Comparison of ENCODE assay signal across 8 mouse cellular contexts in the genomic region with DNA sequence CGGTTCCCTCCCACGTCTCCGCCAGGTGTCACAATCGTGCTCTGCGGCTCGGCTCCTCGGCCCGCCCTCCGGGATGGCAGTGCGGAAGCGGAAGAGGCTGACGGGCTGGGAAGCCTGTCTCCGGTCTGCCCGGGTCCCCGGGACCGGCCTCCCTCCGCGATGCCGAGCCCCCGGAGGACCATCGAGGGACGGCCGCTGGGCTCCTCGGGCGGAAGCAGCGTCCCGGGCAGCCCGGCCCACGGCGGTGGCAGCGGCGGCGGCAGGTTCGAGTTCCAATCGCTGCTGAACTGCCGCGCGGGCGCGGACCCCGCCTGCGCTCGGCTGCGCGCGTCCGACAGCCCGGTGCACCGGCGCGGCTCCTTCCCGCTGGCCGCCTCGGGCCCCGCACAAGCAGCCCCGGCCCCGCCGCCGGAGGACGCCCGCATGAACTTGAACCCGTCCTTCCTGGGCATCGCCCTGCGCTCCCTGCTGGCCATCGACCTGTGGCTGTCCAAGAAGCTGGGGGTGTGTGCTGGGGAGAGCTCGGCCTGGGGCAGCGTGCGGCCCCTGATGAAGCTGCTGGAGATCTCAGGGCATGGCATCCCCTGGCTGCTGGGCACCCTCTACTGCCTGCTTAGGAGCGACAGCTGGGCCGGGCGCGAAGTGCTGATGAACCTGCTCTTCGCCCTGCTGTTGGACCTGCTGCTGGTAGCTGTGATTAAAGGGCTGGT. TPM values are rescaled to one million over a fixed set of nuclear protein-coding genes. Genes with fewer than 3 reads are reported as not detected.
A peak's percentile ranks its signal among the peaks of the same experiment; 100 is the strongest.
DNase-seq lines count a peak whose midpoint lies in the region; ATAC-seq and TF ChIP-seq lines count a peak whose summit lies in the region.

A gene (plus strand): TSS at position 112 of the 710 bp plus-strand sequence.

- TF ChIP-seq POLR2A in CH12.LX (IDR thresholded peaks at IDR 0.05; ENCODE audit: low read depth, low read length) = peak; percentile 81

- dilution Hi-C loops in CH12.LX (cut with MboI; ENCODE audit: extremely low pct_ligation_motif_present, extremely low pct_unique_long_range_greater_than_20kb, low sequenced_read_pairs) = no loop called here

- ATAC-seq in forebrain, embryonic 13.5 days = peak; percentile 92
- ATAC-seq in heart, postnatal 0 days (ENCODE audit: insufficient read depth, low read depth) = peak; percentile 86
- peak; percentile 81 for ATAC-seq in liver, postnatal 0 days
- peak; percentile 95 for ATAC-seq in neural tube, embryonic 13.5 days (ENCODE audit: low read depth)

- in situ Hi-C loops in CH12.LX (cut with MboI; ENCODE audit: low pct_ligation_motif_present, low pct_unique_long_range_greater_than_20kb, low sequenced_read_pairs) = no loop called here

- peak within 1 kb of the TSS; percentile 81 for H3K4me2 ChIP-seq in CH12.LX (ENCODE audit: insufficient read depth, low read depth, poor library complexity, severe bottlenecking)
- H3K4me2 ChIP-seq in forebrain, embryonic 13.5 days = peak within 1 kb of the TSS; percentile 90
- H3K4me2 ChIP-seq in heart, postnatal 0 days (ENCODE audit: low read depth, low read length) = peak within 1 kb of the TSS; percentile 77
- peak within 1 kb of the TSS; percentile 94 for H3K4me2 ChIP-seq in liver, postnatal 0 days (ENCODE audit: low read depth, low read length)
- peak within 1 kb of the TSS; percentile 82 for H3K4me2 ChIP-seq in neural tube, embryonic 13.5 days

- no peaks in the 10 kb centered on the region for H3K79me2 ChIP-seq in CH12.LX (replicated peaks; ENCODE audit: control insufficient read depth, extremely low read depth, insufficient read depth, poor library complexity, severe bottlenecking)

- H3K9me3 ChIP-seq in CH12.LX (replicated peaks; ENCODE audit: low read length) = no peaks in the 10 kb centered on the region
- no peaks in the 10 kb centered on the region for H3K9me3 ChIP-seq in forebrain, embryonic 13.5 days (replicated peaks)
- H3K9me3 ChIP-seq in heart, postnatal 0 days (replicated peaks; ENCODE audit: control insufficient read depth, low read length) = no peaks in the 10 kb centered on the region
- no peaks in the 10 kb centered on the region for H3K9me3 ChIP-seq in liver, postnatal 0 days (ENCODE audit: low read length)
- no peaks in the 10 kb centered on the region for H3K9me3 ChIP-seq in neural tube, embryonic 13.5 days

- peak; percentile 68 for DNase-seq in CH12.LX (ENCODE audit: extremely low read depth)
- DNase-seq in c-Kit-positive CD71-positive TER-119-negative erythroid progenitor cells, embryonic 14.5 days (ENCODE audit: low read depth) = peak; percentile 46
- DNase-seq in heart, postnatal 0 days (ENCODE audit: low spot score) = peak; percentile 60
- peak; percentile 86 to 91 for DNase-seq in kidney, postnatal 4 days
- DNase-seq in liver, postnatal 0 days = peak; percentile 82
- peak; percentile 71 for DNase-seq in telencephalon, adult 2 months (ENCODE audit: low read depth, low spot score)

- no peaks in the 10 kb centered on the region for H3K27me3 ChIP-seq in CH12.LX (replicated peaks)
- no peaks in the 10 kb centered on the region for H3K27me3 ChIP-seq in forebrain, embryonic 13.5 days
- H3K27me3 ChIP-seq in heart, postnatal 0 days (ENCODE audit: control insufficient read depth, insufficient read depth, low read length) = no peaks in the 10 kb centered on the region
- H3K27me3 ChIP-seq in liver, postnatal 0 days (ENCODE audit: insufficient read depth, low read length) = no peaks in the 10 kb centered on the region
- H3K27me3 ChIP-seq in neural tube, embryonic 13.5 days = no peaks in the 10 kb centered on the region

- H3K27ac ChIP-seq in CH12.LX (ENCODE audit: insufficient read depth, low read depth) = no peak within 1 kb of the TSS
- H3K27ac ChIP-seq in forebrain, embryonic 13.5 days = peak within 1 kb of the TSS; percentile 75
- H3K27ac ChIP-seq in heart, postnatal 0 days (ENCODE audit: low read depth) = peak within 1 kb of the TSS; percentile 96
- H3K27ac ChIP-seq in liver, postnatal 0 days (ENCODE audit: low read depth) = peak within 1 kb of the TSS; percentile 66
- peak within 1 kb of the TSS; percentile 87 for H3K27ac ChIP-seq in neural tube, embryonic 13.5 days (replicated peaks)

- TF ChIP-seq EP300 in CH12.LX (IDR thresholded peaks at IDR 0.05; ENCODE audit: low read length) = no peak
- TF ChIP-seq EP300 in heart, postnatal 0 days (IDR thresholded peaks at IDR 0.05; ENCODE audit: low read depth) = no peak
- no peak for TF ChIP-seq EP300 in liver, postnatal 0 days (IDR thresholded peaks at IDR 0.05; ENCODE audit: low read depth)

- H3K36me3 ChIP-seq in CH12.LX (replicated peaks in 1 of 2; ENCODE audit: control insufficient read depth in 1 of 2, insufficient read depth in 1 of 2, low read length in 1 of 2) = peaks cover 0 to 9% of the 10 kb centered on the region in 2 experiments
- H3K36me3 ChIP-seq in forebrain, embryonic 13.5 days (ENCODE audit: poor library complexity, severe bottlenecking) = no peaks in the 10 kb centered on the region
- H3K36me3 ChIP-seq in heart, postnatal 0 days (replicated peaks; ENCODE audit: control insufficient read depth, insufficient read depth, low read length) = no peaks in the 10 kb centered on the region
- H3K36me3 ChIP-seq in liver, postnatal 0 days (replicated peaks; ENCODE audit: insufficient read depth, low read length) = no peaks in the 10 kb centered on the region
- H3K36me3 ChIP-seq in neural tube, embryonic 13.5 days = no peaks in the 10 kb centered on the region

- H3K9ac ChIP-seq in CH12.LX (ENCODE audit: insufficient read depth, low read depth) = peak within 1 kb of the TSS; percentile 35
- H3K9ac ChIP-seq in forebrain, embryonic 13.5 days = peak within 1 kb of the TSS; percentile 91
- peak within 1 kb of the TSS; percentile 92 for H3K9ac ChIP-seq in heart, postnatal 0 days (replicated peaks; ENCODE audit: low read depth, low read length)
- H3K9ac ChIP-seq in liver, postnatal 0 days (replicated peaks) = peak within 1 kb of the TSS; percentile 77
- peak within 1 kb of the TSS; percentile 92 for H3K9ac ChIP-seq in neural tube, embryonic 13.5 days

- WGBS in forebrain, embryonic 13.5 days = under 1% methylated on average over 72 of the region's 73 CpGs
- WGBS in heart, postnatal 0 days = under 1% methylated on average over 44 of the region's 73 CpGs
- WGBS in liver, postnatal 0 days (ENCODE audit: insufficient replicate concordance) = under 1% methylated on average over 64 of the region's 73 CpGs
- whole genome bisulfite sequencing in neural tube, embryonic 13.5 days = under 1% methylated on average over 71 of the region's 73 CpGs

- H3K4me1 ChIP-seq in CH12.LX (ENCODE audit: control insufficient read depth in 1 of 2, insufficient read depth in 2 of 2) = peaks cover 4 to 17% of the 10 kb centered on the region in 2 experiments; a peak in 3 of 4 replicates
- peaks cover 21% of the 10 kb centered on the region for H3K4me1 ChIP-seq in forebrain, embryonic 13.5 days
- H3K4me1 ChIP-seq in heart, postnatal 0 days (ENCODE audit: control insufficient read depth, insufficient read depth) = peaks cover 19% of the 10 kb centered on the region
- peaks cover 17% of the 10 kb centered on the region for H3K4me1 ChIP-seq in liver, postnatal 0 days (ENCODE audit: insufficient read depth)
- H3K4me1 ChIP-seq in neural tube, embryonic 13.5 days (replicated peaks) = peaks cover 35% of the 10 kb centered on the region

- TF ChIP-seq RAD21 in CH12.LX (IDR thresholded peaks at IDR 0.05; ENCODE audit: low read depth, low read length) = peak; percentile 34

- peak within 1 kb of the TSS; percentile 61 to 88 (median 71) for H3K4me3 ChIP-seq in CH12.LX (replicated peaks in 1 of 3; ENCODE audit: low read depth in 2 of 3, low read length in 2 of 3, poor library complexity in 1 of 3)
- peak within 1 kb of the TSS; percentile 86 for H3K4me3 ChIP-seq in forebrain, embryonic 13.5 days
- peak within 1 kb of the TSS; percentile 97 for H3K4me3 ChIP-seq in heart, postnatal 0 days (ENCODE audit: low read depth, low read length)
- H3K4me3 ChIP-seq in liver, postnatal 0 days (ENCODE audit: low read depth, low read length) = peak within 1 kb of the TSS; percentile 85
- H3K4me3 ChIP-seq in neural tube, embryonic 13.5 days = peak within 1 kb of the TSS; percentile 84

- TF ChIP-seq CTCF in CH12.LX (conservative IDR thresholded peaks at IDR 0.05 in 1 of 2, IDR thresholded peaks at IDR 0.05 in 1 of 2; ENCODE audit: low read depth in 2 of 2, low read length in 2 of 2) = peak in 1 of 2 experiments; percentile 66; a peak in 2 of 4 replicates
- peak; percentile 58 for TF ChIP-seq CTCF in heart, postnatal 0 days (IDR thresholded peaks at IDR 0.05; ENCODE audit: low read depth)
- TF ChIP-seq CTCF in liver, postnatal 0 days (IDR thresholded peaks at IDR 0.05; ENCODE audit: low read depth) = peak; percentile 72

TF ChIP-seq in CH12.LX, 34 proteins besides CTCF, POLR2A, EP300 and RAD21 (continues in another document):
- TF ChIP-seq NELFE (IDR thresholded peaks at IDR 0.05; ENCODE audit: low read depth, low read length) (peak; percentile 72), HCFC1 (IDR thresholded peaks at IDR 0.05; ENCODE audit: low read depth, low read length) (peak; percentile 62), MAZ (IDR thresholded peaks at IDR 0.05; ENCODE audit: low read depth, low read length) (0 out of 2 replicates have a peak, but pooled peaks have one; percentile 8), ZNF384 (IDR thresholded peaks at IDR 0.05; ENCODE audit: low read depth, low read length) (no peak), KAT2A (IDR thresholded peaks at IDR 0.05; ENCODE audit: insufficient replicate concordance, low read length) (0 out of 2 replicates have a peak, but pooled peaks have one; percentile 39), SMC3 (IDR thresholded peaks at IDR 0.05; ENCODE audit: low read depth, low read length) (peak; percentile 59), ELF1 (IDR thresholded peaks at IDR 0.05; ENCODE audit: low read depth, low read length) (peak; percentile 95), SIN3A (IDR thresholded peaks at IDR 0.05; ENCODE audit: low read length) (peak; percentile 63), UBTF (IDR thresholded peaks at IDR 0.05; ENCODE audit: low read depth, low read length) (peak; percentile 78; the same call in 1 of the 2 replicates), TCF12 (IDR thresholded peaks at IDR 0.05; ENCODE audit: low read depth, low read length) (peak; percentile 79), ZC3H11A (IDR thresholded peaks at IDR 0.05; ENCODE audit: low read depth, low read length) (no peak), MXI1 (IDR thresholded peaks at IDR 0.05; ENCODE audit: low read depth, low read length) (no peak; the same call in 1 of the 2 replicates)

RNA-seq across cellular contexts. Expression of the gene that starts here (rescaled TPM):
- total RNA-seq in CH12.LX (2012; rRNA removed) = 4.3 and 5.3 TPM in 2 replicates
- 4.3 and 6.6 TPM in 2 replicates for total RNA-seq in CH12.LX (2014; rRNA removed)
- 5.2 and 5.6 TPM in 2 replicates for polyA plus RNA-seq in CH12.LX (2012; ENCODE audit: insufficient read length, low read depth)
- polyA plus RNA-seq in forebrain, embryonic 13.5 days (2015; fragmentation: Nextera tagmentation; extraction: Ambion mirVana) = 5.3 and 5.5 TPM in 2 replicates
- total RNA-seq in heart, postnatal 0 days (2014; rRNA removed; ENCODE audit: low replicate concordance) = 8.8 and 13.0 TPM in 2 replicates
- 4.4 and 5.5 TPM in 2 replicates for polyA plus RNA-seq in heart, postnatal 0 days (2015; fragmentation: Nextera tagmentation; extraction: Ambion mirVana)
- 4.7 and 5.7 TPM in 2 replicates for polyA plus RNA-seq in liver, postnatal 0 days (2015; fragmentation: Nextera tagmentation; extraction: Ambion mirVana)
- polyA plus RNA-seq in neural tube, embryonic 13.5 days (2015; fragmentation: Nextera tagmentation; extraction: Ambion mirVana) = 11.0 and 12.0 TPM in 2 replicates

Comparison
In these comparisons a context has a peak if more than half of its experiments do, and no peak if none do; other contexts are left out.
1. H3K9ac ChIP-seq: peak in every context shown above with its lines; median percentile 92 in heart, postnatal 0 days; 92 in neural tube, embryonic 13.5 days; 91 in forebrain, embryonic 13.5 days; 77 in liver, postnatal 0 days; 35 in CH12.LX.